Mouse (Mus musculus) spleen, adult 12 weeks (tissue): ENCODE measurements around the gene Osbp2.
A peak's percentile ranks its signal among the peaks of the same experiment; 100 is the strongest.

Experiments used
- DNase-seq: peaks from one replicate; pipeline ENCODE4 v3.0.0; 2022; ENCODE audit warnings: low spot score

Gene Osbp2

DNA sequence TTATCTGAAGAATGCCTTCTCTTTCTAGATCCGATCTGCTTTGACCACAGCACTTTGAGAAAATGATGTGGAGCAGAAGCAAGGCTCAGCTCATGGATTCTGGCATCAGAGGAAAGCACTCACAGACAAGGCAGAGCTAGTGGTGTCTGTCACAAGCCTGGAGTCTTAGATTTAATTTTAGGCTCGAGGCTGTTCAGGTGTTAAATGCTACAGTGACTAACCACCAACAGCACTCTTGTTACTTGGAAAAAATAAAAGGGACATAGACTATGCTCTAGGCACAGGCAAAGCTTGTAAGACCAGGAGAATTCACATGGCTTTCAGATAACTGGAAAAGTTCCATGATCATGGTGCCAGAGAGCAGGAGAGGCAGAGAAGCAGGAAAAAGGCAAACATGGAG is 40.3 kb downstream of the Osbp2 start:
- no peak for DNase-seq

DNA sequence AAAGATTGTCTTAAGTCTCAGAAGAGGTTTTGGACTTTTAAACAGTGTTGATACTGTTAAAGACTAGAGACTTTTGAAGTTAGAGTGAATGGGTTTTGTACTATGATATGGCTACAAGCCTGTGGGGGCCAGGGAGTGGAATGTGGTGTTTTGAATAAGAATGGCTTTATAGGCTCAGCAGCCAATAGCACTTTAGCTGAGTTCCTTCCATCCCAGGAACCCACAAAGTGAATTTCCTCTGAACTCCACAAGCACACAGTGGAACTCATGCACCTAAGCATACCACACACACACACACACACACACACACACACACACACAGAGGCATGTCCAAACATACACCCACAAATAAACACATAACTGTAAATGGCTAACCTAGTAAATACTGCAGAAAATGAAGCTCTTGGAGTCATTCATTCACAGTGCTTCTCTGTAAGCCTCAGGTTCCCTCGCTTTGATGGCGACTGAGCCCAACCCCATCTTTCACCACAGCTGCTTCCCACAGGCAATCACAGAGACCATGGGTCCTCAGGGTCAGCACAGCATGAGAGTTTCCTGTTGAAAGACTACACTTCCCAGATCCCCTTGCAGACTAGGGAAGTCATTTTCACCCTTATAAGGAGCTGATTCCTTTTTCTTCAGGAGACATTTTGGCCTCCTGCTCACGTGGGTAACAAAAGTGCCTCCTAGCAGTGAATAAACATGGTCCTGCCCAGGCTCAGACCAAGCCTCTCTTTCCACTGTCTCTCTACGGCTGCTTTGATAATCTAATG is 45.5 kb downstream of the Osbp2 start:
- no peak for DNase-seq

DNA sequence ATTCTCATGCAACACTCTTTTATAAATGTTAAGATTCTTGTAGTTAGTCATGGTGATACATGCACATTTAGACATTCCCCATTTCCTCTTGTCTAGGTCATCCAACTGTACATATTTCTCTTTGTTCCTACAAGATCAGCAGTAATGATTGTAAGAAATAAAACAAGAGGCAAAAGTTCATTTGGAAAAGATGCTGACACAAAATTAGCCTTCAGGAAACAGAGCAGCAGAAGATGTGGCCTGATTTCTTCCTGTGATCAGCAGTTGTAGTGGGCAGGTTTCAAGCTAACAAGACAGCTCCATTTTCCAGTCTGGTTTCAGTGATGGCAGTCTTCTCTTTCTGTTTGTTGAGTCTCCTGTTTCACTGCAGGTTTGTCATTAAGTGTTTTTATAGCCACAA is 47.8 kb downstream of the Osbp2 start:
- DNase-seq: no peak

DNA sequence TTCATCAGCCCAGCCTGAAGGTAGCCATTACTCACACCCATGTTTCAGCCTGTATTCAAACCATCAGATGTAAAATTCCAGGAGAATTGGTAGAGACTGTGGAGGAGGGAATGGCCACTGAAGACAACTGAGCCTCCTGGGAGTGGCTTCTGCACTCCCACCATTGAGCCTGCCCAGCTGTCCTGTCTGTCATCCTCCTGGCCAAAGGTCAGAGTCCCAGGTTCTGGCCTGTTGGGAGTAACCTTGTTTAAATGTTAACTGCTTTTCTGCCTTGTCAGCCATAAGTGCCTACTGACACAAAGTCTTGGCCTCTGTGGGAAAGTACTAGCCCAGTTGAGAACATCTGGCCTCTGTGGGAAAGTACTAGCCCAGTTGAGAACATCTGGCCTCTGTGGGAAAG is 50.4 kb downstream of the Osbp2 start:
- no peak for DNase-seq

DNA sequence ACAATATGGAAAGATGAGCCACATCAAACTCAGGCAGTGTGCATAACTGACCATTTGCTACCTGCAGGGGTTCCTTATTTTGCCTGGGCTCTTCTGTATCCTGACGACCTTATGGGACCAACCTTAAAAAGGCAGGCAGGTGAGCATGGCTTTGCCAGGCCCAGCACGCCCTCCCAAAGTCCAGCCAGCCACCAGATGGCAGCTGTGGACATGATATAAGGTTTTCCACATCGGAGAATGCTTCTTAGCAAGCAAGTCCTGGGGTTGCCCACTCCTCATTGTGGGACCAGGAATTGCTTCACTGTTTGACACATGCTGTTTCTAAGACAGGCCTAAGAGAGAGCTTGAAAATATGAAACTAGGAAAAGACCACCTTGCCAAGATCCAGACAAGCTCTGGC is 55.5 kb downstream of the Osbp2 start:
- DNase-seq: no peak

DNA sequence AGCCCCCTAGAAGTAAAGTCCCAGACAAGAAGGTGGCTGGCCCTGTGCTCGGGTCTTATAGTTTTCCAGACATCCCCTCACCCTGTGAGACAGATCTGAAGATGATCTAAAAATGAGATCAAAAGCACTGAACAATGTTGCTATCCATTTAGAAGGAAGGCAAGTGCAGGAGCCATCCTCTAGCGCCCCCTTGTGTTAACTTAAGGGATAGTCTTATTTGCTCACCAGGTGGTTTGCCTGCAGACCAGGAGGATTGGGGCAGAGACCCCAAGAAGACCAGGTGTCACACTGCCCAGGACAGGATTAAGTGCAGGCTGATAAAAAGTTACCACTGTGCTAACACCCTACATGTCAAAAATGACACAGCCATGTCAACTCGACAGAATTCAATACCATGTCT is 58.3 kb downstream of the Osbp2 start:
- DNase-seq: no peak

DNA sequence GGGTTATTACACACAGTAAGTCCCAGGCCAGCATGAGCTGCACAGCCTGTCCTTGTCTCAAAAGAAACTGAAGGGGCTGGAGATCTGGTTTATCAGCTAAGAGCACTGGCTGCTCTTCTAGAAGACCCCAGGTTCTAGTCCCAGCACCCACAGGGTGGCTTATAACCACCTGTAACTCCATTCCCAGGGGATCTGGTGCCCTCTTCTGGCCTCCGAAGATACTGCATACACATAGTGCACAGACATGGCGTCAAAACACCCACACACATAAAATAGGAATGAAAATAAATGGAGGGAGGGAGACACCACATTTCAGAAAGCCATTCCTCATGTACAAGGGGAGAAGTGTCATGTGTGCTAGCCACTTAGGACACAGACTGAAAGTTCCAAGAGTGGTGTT is 59.1 kb downstream of the Osbp2 start:
- DNase-seq: no peak

DNA sequence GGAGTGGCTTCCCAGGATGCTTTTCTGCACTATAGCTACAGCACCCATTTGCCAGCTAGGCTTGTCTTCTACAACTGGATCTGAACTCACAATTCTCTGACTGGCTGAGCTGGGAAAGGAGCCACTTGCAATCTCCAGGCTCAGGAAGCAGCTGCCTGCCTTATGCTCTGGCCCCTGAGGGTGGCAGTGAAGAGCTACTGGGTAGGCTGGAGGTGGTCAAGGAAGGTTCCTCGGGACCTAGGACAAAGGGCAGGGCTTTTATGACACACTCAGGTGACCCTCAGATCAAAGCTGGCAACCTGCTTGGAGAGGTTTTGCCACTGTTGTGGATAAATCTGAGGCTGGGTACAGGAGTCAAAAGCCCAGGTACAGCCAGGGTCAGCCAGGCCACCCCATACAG is 61.6 kb downstream of the Osbp2 start:
- no peak for DNase-seq

DNA sequence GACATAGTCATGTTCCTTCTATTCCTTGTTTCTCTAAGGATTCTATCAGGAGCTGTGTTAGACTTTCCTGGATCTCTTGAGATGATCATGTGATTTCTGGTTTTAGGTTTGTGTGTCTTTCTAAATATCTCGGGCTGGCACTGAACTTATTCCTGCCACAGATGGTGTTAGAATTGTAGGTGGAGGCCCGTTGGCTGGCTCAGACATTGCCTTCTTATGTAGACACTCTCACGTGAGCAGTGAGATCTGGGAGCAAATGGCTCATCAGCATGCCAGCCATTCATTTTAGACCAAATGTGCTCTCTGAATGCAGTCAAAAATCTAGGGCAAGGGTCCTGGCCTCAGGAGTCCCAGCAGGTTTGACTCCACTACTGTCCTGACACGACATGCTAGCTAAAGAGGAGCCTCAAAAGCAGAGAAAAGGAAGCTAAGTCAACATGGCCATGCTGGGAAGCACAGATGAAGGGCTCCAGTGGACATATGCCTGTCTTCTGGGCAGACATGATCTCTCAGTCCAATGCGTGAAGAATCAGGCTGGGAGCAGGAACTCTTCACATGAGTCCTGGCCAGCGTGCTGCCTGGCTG is 66.0 kb downstream of the Osbp2 start:
- DNase-seq: no peak

DNA sequence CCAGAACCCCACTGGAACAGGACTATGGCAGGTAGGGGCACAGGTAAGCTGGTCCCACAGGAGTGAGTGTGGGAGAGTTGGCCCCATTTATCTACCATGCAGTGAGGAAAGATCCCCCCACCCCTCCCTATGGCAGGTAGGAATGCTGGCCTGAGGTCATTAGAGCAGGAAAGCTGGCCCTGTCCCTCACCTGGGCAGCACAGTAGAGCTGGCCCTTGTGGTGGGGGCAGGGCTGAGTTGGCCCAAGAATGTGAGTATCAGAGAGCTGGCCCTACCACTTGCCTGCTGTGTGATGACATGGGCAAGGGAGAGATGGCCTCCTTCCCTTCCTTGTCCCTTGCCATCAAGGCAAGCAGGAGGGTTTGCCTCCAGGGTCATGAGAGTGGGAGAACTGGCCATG is 73.0 kb downstream of the Osbp2 start:
- DNase-seq: no peak

DNA sequence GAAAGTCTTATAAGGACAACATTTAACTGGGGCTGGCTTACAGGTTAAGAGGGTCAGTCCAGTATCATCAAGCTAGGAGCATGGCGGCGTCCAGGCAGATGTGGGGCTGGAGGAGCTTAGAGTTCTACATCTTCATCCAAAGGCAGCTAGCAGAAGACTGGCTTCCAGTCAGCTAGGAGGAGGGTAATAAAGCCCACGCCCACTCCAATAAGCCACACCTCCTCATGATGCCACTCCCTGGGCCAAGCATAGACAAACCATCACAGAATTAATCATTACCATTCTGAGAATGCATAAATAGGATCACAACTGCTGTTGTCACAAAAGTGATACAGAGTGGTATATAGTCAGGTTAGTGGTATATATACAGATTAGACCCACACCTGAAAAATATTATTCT is 73.8 kb downstream of the Osbp2 start:
- DNase-seq: no peak

DNA sequence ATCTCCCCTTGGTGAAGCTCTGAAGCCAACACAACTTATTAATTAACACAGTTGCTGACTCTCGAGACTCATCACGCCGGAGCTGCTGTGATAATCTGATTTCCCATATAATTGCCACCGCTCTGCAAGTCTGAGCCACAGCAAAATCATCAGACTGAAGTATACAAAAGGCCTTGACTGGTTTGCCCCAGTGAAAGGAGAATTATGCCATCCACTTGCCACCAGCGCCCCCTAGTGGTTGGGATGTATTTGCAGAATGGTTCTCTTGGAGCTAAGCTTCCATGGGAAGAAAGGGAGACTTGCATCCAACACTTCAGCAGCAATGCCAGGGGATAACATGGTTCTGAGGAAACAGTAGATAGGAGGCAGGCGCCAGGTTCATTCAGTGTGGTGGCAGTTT is 77.1 kb downstream of the Osbp2 start:
- peak; percentile 42 for DNase-seq

DNA sequence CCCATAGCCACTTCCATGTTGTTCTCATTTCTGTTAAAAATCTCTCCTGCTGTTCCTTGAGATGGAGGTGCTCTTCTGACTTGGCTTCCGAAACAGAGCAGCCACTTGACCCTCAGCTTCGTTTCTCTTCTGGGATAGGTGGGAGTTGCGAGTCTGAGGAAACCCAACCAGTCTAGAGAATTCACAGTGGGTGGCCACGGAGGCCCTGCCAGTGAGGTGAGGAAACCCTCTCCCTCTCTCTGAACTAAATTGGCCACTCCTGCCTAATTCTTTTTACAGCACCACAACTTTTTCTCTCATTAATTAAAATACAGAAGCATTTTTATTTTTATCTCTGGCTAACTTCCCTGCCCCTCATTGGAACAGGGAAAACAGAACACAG is 88.4 kb downstream of the Osbp2 start:
- no peak for DNase-seq

DNA sequence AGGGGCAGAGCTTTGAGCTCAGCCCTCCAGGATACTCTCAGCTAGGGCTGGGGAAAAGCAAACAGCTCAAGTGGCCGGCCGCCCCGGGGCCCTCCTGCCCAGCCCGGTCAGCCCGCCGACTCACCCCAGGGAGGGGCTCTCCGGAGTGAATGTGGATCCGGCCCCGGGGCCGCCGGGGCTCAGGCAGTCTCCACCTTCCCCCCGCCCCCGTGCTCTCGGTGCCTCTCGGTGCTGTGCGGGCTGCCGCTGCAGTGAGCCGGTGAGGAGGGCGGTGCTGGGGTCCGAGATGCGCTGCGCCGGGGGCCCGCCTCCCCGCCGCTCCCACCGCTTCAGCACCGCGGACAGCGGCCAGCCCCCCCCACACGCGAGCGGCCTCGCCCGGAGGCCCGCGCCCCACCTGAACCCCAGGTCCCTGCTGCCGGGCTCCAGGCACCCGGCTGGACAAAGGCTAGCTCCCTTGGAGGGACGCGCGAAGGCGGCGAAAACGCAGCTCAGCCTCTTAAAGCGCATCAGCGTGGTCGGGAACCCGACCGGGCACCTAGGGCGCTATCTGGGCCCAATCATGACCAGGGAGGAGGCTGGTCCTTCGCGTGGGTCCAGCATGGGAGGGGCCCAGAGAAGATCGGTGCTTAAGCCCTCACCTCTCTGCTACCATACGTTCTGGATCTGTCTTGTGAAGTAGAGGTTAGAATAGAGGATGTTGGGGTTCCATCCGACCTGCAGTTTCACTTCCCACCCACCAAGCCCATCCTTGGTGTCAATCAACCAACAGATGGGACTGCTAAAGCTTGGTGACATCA is 89.0 kb downstream of the Osbp2 start:
- DNase-seq: no peak

DNA sequence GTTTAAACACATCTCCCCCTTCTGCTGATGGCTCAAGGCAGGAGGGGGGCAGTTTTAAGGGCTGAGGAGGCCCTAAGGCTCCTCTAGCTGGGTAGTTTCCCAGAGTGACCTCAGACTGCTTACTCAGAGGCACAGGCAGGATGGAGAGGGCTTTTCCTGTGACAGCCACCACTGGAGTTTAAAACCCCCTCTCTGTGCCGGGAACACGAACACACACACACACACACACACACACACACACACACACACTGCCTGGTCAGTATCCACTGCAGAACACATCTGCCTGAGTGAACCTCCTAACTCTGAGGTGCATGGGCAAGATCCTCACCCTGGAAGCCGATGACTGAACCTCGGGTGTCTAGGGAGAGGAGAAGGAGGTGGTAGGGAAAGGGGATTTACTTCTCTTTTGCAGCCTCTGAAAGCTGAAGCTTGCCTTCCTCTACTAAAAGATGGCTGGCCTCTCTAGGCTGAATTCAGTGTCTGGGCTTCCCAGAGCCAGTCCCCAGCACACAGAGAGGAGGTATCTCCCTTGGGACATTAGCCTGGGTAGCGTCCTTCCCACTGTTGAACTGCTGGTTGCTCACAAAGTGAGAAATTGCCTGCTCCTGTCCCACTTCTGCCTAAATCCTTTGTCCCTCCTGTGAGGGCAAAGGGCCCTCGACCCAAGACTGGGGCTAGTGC is 89.8 kb downstream of the Osbp2 start:
- no peak for DNase-seq

DNA sequence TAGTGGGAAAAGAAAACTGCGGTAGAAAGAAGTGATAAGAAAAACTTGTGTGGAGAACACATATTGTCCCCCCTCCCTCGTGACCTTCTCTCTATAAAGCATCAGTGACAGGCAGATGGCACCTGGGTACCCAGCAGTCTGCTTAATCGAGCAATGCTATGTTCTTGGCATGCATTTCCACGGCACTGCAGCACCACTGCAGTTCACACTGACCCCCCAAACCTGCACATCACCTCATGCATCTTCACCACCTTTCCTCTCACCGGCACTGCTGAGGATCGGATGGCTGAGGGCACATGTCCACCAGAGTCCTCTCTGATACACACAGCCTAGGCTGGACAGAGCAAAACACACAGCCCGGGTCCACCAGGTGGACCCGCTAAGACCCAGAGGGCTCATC is 90.6 kb downstream of the Osbp2 start:
- DNase-seq: no peak

DNA sequence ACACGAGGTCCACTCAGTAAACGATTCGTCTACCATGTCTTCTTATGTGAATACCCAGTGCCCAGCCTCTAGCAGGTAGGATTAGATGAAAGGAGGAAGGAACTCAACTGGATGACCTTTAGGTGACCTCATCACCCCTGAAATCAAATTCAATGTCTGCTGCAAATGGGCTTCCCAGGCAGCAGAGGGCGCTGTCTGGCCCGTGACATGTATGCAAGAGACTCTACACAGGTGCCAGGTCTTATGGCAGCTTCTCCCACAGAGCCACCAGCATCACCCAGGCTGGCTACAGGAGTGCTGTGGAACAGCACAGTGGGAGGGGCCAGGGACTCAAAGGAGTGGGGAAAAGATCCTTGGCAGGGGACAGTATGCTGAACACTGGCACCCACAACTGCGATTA is 92.4 kb downstream of the Osbp2 start:
- no peak for DNase-seq

DNA sequence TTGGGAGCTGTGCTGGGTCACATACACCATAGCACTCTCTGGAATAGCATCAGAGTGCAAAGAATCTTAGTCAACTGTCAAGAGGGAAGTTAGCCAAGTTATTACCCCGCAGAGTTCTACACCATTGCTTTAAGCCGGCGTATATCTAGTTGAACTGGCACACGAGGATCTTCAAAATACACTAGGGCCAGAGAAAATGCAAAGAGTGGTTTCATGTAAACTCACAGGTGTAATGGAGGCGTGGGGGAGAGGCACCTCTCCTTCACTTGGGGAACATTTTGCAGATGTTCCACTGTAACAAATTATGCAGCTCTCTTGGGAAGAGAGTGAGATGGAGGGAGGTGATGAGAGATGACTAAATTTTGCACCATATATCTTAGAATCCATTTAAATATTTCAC is 95.9 kb downstream of the Osbp2 start:
- no peak for DNase-seq

DNA sequence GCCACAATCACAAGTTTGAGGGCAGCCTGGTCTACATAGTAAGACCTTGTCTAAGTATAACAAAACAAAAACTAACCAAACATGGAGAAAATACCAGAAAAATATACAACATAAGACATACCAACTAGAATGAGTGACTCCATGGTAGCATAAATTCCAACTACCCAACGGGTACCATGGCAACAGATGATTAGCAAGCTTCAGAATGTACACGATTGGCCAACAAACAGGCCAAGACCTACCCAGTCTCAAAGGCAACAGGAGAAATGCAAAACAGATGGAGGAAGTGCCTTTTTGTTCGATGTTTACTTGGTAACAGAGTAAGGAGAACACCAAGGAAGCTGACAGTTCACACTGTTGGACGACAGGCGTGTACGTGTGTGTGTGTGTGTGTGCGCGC is 96.7 kb downstream of the Osbp2 start:
- no peak for DNase-seq

DNA sequence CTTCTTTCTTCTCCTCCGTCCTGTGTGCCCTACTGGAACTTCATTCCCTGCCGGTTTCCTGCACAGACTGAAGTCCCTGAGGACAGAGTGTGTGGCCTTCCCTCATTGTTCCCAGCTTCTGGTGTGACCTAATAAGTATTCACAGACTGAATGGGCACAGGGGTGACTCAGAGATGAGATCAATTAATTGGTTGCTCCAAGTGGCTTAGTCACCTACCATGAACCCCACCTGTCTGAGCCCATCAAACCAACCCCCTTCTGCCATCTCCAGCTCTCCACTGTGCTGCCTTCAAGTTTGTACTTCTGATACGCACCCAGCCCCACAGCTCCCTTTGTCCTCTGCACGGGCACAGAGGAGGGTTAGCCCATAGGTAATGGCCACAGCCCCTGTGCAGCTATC is 99.4 kb downstream of the Osbp2 start:
- no peak for DNase-seq

DNA sequence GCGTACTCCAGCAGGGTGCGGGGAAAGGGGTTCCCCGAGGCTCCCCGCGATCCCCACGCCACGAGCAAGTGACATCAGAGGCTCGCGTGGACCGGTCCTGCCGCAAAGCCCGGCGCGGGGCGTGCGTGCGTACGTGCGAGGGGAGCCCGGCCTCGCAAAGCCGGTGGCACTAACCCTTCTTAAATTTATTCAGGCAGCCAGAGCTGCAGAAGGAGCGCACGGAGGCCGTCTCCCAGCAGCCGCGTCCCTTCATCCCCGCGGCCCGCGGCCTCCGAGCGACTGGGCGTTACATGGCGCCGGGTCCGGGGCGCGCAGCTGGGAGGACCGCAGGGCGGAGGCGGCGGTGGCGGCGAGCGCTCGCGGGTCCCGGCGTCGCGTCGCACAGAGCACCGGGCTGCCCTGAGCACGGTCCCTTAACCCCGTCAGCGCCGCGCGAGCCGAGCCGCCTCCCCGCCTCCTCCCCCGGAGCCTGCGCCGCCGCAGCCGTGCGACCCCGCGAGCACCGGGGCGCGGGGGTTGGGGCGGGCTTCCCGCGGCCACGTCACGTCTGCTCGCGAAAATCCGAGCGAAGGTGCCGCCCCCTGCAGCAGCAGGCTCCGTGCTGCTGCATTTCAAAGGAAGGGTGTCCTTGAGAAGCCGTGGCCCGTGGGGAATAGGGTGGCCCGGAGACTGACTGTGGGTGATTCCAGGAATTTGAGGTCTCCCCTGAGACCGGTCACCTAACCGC is 101.8 kb downstream of the Osbp2 start:
- DNase-seq: no peak

DNA sequence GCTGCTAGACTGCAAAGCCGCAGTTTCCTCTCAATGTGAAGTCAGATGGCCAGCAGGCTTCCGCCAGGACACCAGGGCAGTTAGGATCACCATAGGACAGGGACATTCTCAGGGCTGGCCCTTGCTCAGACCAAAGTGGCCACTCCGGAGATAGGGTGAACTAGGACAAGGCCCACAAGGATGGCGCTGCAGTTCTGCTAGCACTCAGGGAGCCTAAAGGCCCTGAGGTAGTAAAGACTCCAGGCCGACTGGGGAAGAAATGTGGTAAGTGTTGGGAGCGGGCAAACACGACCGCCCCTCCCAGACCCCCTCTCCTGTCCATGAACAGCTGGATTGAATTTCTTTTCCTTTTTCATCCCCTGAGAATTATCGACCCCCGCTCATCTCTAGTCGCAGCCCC is 102.4 kb downstream of the Osbp2 start:
- DNase-seq: no peak
